Mouse (Mus musculus) heart, adult 2 months (tissue): ENCODE data around the gene Gm8068.
"Not testable (repeated sequence)": the region's sequence is repeated elsewhere in the genome, so short reads cannot be mapped to it uniquely, and the experiment has no call there.

Experiments
- CTCF ChIP-seq: fragments of 200-600 bp; IDR thresholded peaks from 2 replicates; pipeline ENCODE4 v1.8.1; 2022; ENCODE audit warnings: antibody characterized with exemption, mild to moderate bottlenecking, moderate library complexity
- EP300 ChIP-seq: fragments of 200-500 bp; IDR thresholded peaks from 2 replicates; pipeline ENCODE4 v1.6.1; 2011; ENCODE audit warnings: low read depth, low read length, control low read depth; ENCODE audit not compliant: insufficient read depth

DNA sequence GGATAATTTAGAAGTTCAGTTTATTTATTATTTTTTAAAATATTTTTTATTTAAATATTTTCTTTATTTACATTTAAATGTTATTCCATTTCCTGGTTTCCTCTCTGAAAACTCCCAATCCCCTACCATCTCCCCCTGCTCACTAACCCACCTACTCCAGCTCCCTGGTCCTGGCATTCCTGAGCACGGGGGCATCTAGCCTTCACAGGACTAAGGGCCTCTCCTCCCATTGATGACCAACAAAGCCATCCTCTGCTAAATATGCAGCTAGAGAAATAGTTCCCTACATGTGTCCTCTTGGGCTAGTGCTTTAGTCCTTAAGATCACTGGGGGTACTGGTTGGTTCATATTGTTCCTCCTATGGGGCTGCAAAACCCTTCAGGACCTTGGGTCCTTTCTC lies 15.5 kb upstream of the Gm8068 start:
- not testable (repeated sequence) for TF ChIP-seq CTCF, EP300
